In the genomic region with DNA sequence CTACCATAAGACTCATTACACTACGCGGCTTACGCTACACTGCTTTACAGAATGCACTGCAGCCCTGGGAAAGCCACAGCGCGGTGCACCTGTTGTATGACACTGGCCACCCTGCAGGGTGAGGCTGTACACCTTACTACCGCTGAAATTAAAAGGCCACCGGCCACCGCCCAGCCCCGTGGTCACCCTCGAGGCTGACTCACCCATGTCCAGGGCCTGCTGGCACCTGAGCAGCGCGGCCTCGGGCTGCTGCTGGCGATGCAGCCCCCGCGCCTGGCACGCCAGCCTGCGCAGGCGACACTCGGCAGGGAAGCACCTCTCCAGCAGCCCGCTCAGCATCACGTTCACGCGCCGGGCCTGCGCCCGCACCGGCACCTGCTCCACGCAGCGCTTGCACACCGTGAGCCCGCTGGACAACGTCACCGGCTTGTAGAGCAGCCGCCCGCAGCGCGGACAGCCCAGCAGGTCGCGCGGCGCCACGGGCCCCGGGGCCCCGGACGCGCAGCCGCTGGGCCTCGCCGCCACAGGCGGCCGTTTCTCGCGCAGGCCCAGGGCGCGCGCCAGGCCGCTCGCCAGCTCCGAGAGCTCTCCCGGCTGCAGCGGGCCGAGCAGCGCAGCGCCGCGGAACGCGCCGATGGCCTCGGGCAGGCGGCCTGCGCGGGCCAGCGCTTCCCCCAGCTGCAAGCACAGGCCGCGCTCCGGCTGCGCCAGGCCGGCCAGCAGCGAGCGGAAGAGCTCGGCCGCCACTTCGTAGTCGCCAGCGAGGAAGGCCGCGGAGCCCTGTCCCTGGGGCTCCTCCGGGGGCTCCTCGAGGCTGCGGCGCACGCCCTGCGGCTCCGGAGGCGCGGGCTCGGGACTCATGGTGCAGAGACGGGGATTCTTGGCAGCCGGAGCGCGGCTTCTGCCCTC, we compare ENCODE assay signal across 8 mouse cellular contexts. TPM values are rescaled to one million over a fixed set of nuclear protein-coding genes. Genes with fewer than 3 reads are reported as not detected.
DNase-seq lines count a peak whose midpoint lies in the region; ATAC-seq and TF ChIP-seq lines count a peak whose summit lies in the region.

No protein-coding gene starts in this region.

- H3K27me3 ChIP-seq in G1E (ENCODE audit: insufficient read depth, low read length), result no peaks in the 10 kb centered on the region; the same call in 1 of the 2 replicates
- peaks cover 16% of the 10 kb centered on the region for H3K27me3 ChIP-seq in embryonic facial prominence, embryonic 11.5 days (ENCODE audit: control insufficient read depth, insufficient read depth, low read length)
- H3K27me3 ChIP-seq in heart, embryonic 13.5 days (replicated peaks), result peaks cover 49% of the 10 kb centered on the region
- H3K27me3 ChIP-seq in midbrain, embryonic 10.5 days (ENCODE audit: low read depth, poor library complexity, severe bottlenecking), result peaks cover 48% of the 10 kb centered on the region
- H3K27me3 ChIP-seq in stomach, postnatal 0 days (ENCODE audit: control insufficient read depth, insufficient read depth, low read length), result peaks cover 5% of the 10 kb centered on the region; the same call in 1 of the 2 replicates

- no peak for ATAC-seq in G1E (ENCODE audit: extremely low read depth, insufficient number of reproducible peaks, low FRiP score, poor library complexity, severe bottlenecking)
- ATAC-seq in embryonic facial prominence, embryonic 11.5 days (replicated peaks; ENCODE audit: insufficient number of reproducible peaks, low FRiP score, low TSS enrichment, low read depth), result peak; percentile 66
- ATAC-seq in heart, embryonic 13.5 days (ENCODE audit: extremely low read depth, insufficient number of reproducible peaks, low FRiP score, low TSS enrichment), result peak; percentile 37; the same call in 1 of the 2 replicates
- ATAC-seq in stomach, postnatal 0 days (ENCODE audit: low FRiP score, low TSS enrichment), result peak; percentile 59

- DNase-seq in G1E (ENCODE audit: low spot score), result no peak
- DNase-seq in adrenal gland, adult 8-10 months, result peak; percentile 8
- DNase-seq in embryonic facial prominence, embryonic 11.5 days (ENCODE audit: low spot score), result peak; percentile 67
- peak; percentile 40 for DNase-seq in layer of hippocampus, adult 9-11 months
- DNase-seq in midbrain, embryonic 10.5 days (ENCODE audit: low spot score), result peak; percentile 64
- DNase-seq in stomach, postnatal 0 days (ENCODE audit: low spot score), result peak; percentile 29
- DNase-seq in natural killer cell, adult 2 months (ENCODE audit: low spot score in 2 of 2), result no peak

- peaks cover 13% of the 10 kb centered on the region for H3K9me3 ChIP-seq in G1E (replicated peaks)
- no peaks in the 10 kb centered on the region for H3K9me3 ChIP-seq in embryonic facial prominence, embryonic 11.5 days (replicated peaks; ENCODE audit: control insufficient read depth, low read length)
- no peaks in the 10 kb centered on the region for H3K9me3 ChIP-seq in heart, embryonic 13.5 days
- H3K9me3 ChIP-seq in midbrain, embryonic 10.5 days (replicated peaks), result no peaks in the 10 kb centered on the region
- H3K9me3 ChIP-seq in stomach, postnatal 0 days (ENCODE audit: control insufficient read depth, low read length), result no peaks in the 10 kb centered on the region

- peak overlapping the region; percentile 100 for H3K4me2 ChIP-seq in embryonic facial prominence, embryonic 11.5 days (ENCODE audit: low read depth, low read length)
- H3K4me2 ChIP-seq in heart, embryonic 13.5 days, result peak overlapping the region; percentile 99
- H3K4me2 ChIP-seq in stomach, postnatal 0 days (replicated peaks; ENCODE audit: low read depth), result peak overlapping the region; percentile 93

- H3K9ac ChIP-seq in embryonic facial prominence, embryonic 11.5 days (replicated peaks; ENCODE audit: low read length), result peak overlapping the region; percentile 79
- H3K9ac ChIP-seq in heart, embryonic 13.5 days, result peak overlapping the region; percentile 86
- peak overlapping the region; percentile 63 for H3K9ac ChIP-seq in stomach, postnatal 0 days (ENCODE audit: low read length)

- no peak for TF ChIP-seq EP300 in stomach, postnatal 0 days (optimal IDR thresholded peaks at IDR 0.05)

- peaks cover 51% of the 10 kb centered on the region for H3K4me1 ChIP-seq in G1E (ENCODE audit: insufficient read depth, low read depth, low read length)
- H3K4me1 ChIP-seq in embryonic facial prominence, embryonic 11.5 days (ENCODE audit: control insufficient read depth, insufficient read depth, low read length), result no peaks in the 10 kb centered on the region
- H3K4me1 ChIP-seq in heart, embryonic 13.5 days, result peaks cover 6% of the 10 kb centered on the region
- peaks cover 24% of the 10 kb centered on the region for H3K4me1 ChIP-seq in midbrain, embryonic 10.5 days
- no peaks in the 10 kb centered on the region for H3K4me1 ChIP-seq in stomach, postnatal 0 days (replicated peaks; ENCODE audit: control insufficient read depth, insufficient read depth)

- no peak overlapping the region for H3K27ac ChIP-seq in embryonic facial prominence, embryonic 11.5 days (replicated peaks; ENCODE audit: low read depth, low read length)
- H3K27ac ChIP-seq in heart, embryonic 13.5 days (replicated peaks), result 0 out of 2 replicates have a peak overlapping the region, but pooled peaks have one; percentile 12
- peak overlapping the region; percentile 86 for H3K27ac ChIP-seq in midbrain, embryonic 10.5 days (replicated peaks)
- H3K27ac ChIP-seq in stomach, postnatal 0 days (replicated peaks), result no peak overlapping the region; the same call in 1 of the 2 replicates

- peak overlapping the region; percentile 80 for H3K4me3 ChIP-seq in G1E (ENCODE audit: low read depth, low read length)
- H3K4me3 ChIP-seq in embryonic facial prominence, embryonic 11.5 days (ENCODE audit: low read depth, low read length), result peak overlapping the region; percentile 58
- peak overlapping the region; percentile 72 for H3K4me3 ChIP-seq in heart, embryonic 13.5 days
- peak overlapping the region; percentile 81 for H3K4me3 ChIP-seq in midbrain, embryonic 10.5 days
- peak overlapping the region; percentile 56 for H3K4me3 ChIP-seq in stomach, postnatal 0 days (ENCODE audit: low read depth, low read length)

- no peak for TF ChIP-seq CTCF in G1E (IDR thresholded peaks at IDR 0.05; ENCODE audit: low read depth, low read length)
- TF ChIP-seq CTCF in stomach, postnatal 0 days (IDR thresholded peaks at IDR 0.05; ENCODE audit: low read depth), result no peak

- H3K36me3 ChIP-seq in G1E (replicated peaks), result no peaks in the 10 kb centered on the region
- no peaks in the 10 kb centered on the region for H3K36me3 ChIP-seq in embryonic facial prominence, embryonic 11.5 days (replicated peaks; ENCODE audit: control insufficient read depth, insufficient read depth, low read depth, low read length)
- H3K36me3 ChIP-seq in heart, embryonic 13.5 days, result no peaks in the 10 kb centered on the region
- H3K36me3 ChIP-seq in midbrain, embryonic 10.5 days, result peaks cover 9% of the 10 kb centered on the region; the same call in 1 of the 2 replicates
- H3K36me3 ChIP-seq in stomach, postnatal 0 days (ENCODE audit: control insufficient read depth, insufficient read depth, low read length), result no peaks in the 10 kb centered on the region

- 2% methylated on average over 90 of the region's 103 CpGs for WGBS in embryonic facial prominence, embryonic 11.5 days
- 3% methylated on average over 103 of the region's 103 CpGs for WGBS in heart, embryonic 13.5 days
- WGBS in midbrain, embryonic 10.5 days, result 3% methylated on average over 103 of the region's 103 CpGs
- 2% methylated on average over 90 of the region's 103 CpGs for WGBS in stomach, postnatal 0 days

RNA-seq across cellular contexts. Expression of gene Lonrf2, which starts 0.7 kb away (rescaled TPM):
- total RNA-seq in G1E (2014; fragmentation: Nextera tagmentation) (41.8 and 42.0 TPM in 2 replicates), G1E (2017) (43.1 and 48.5 TPM in 2 replicates)
- polyA plus RNA-seq in G1E (2012), result 2.8 and 2.9 TPM in 2 replicates
- total RNA-seq in adrenal gland, adult 8-10 months (2022), result 10 to 100 TPM in 3 of 4 experiments, 1 to 10 TPM in 1; 9.6 to 13.5 (median 10.3) TPM
- 2.0 and 2.3 TPM in 2 replicates for polyA plus RNA-seq in embryonic facial prominence, embryonic 11.5 days (2014; fragmentation: Nextera tagmentation; extraction: Ambion mirVana)
- polyA plus RNA-seq in heart, embryonic 13.5 days (2015; fragmentation: Nextera tagmentation; extraction: Ambion mirVana), result 0.52 TPM in 2 replicates
- 2.2 and 3.0 TPM in 2 replicates for polyA plus RNA-seq in midbrain, embryonic 10.5 days (2016; fragmentation: Nextera tagmentation; extraction: Ambion mirVana)
- polyA plus RNA-seq in stomach, postnatal 0 days (2015; fragmentation: Nextera tagmentation; extraction: Ambion mirVana), result 0.46 and 0.54 TPM in 2 replicates

Comparison
In these comparisons a context has a peak if more than half of its experiments do, and no peak if none do; other contexts are left out.
1. DNase-seq: peak in adrenal gland, adult 8-10 months (single experiment), embryonic facial prominence, embryonic 11.5 days (single experiment), layer of hippocampus, adult 9-11 months (single experiment), midbrain, embryonic 10.5 days (single experiment) and stomach, postnatal 0 days (single experiment); none in G1E (single experiment) and natural killer cell, adult 2 months (0 of 2).
2. H3K27ac ChIP-seq: peak in heart, embryonic 13.5 days (single experiment) and midbrain, embryonic 10.5 days (single experiment); none in embryonic facial prominence, embryonic 11.5 days (single experiment) and stomach, postnatal 0 days (single experiment).
3. Peak in every context shown above with its lines, with median percentiles within 50 percentile points of each other: H3K4me3 ChIP-seq, H3K4me2 ChIP-seq and H3K9ac ChIP-seq.